Mouse (Mus musculus) gastrocnemius, adult 8-10 months (tissue): Measurements from ENCODE around the gene Nln. TPM values are rescaled to one million over a fixed set of nuclear protein-coding genes. Genes with fewer than 3 reads are reported as not detected.

ENCODE experiments used
- DNase-seq, 2 experiments: peaks; one replicate each; pipeline ENCODE4 v3.0.0; 2022; ENCODE audit warnings: low spot score in 2 of 2
- total RNA-seq, 4 experiments: library from RNA; stranded (reverse); gene quantifications; 2 replicates each; pipeline ENCODE4 v1.2.4; 2022

Nln gene
- total RNA-seq, 4 experiments from 2014 or later = 4.6 to 5.9 (median 5.1) TPM

DNA sequence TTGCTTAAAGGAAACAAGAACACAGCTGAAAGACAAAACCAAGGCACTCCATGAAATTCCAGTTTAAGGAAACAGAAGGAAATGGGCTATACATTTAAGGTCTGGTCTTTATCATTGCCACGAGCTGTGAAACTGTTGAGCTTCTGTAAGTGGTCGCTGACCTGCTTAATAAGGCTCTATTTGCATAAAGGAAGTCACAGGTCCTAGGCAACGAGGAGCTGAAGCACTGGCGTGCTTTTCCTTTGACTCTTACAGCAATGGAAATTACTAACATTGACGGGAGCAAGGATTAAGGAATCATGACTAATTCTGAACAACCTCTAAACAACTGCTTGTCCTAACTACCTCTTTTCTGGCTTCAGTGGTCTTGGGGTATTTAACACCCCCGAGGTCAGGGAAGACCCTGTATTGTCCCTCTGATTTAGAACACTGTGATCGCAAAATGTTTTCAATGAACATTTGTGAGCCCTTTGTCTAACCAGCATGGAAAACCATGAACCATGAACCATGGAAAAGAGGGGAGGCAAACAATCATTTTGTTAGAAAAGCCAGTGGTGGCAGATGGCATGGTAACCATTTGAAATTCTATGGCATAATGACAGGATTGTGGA, 90.8 kb downstream of the Nln start:
- DNase-seq = no peak

DNA sequence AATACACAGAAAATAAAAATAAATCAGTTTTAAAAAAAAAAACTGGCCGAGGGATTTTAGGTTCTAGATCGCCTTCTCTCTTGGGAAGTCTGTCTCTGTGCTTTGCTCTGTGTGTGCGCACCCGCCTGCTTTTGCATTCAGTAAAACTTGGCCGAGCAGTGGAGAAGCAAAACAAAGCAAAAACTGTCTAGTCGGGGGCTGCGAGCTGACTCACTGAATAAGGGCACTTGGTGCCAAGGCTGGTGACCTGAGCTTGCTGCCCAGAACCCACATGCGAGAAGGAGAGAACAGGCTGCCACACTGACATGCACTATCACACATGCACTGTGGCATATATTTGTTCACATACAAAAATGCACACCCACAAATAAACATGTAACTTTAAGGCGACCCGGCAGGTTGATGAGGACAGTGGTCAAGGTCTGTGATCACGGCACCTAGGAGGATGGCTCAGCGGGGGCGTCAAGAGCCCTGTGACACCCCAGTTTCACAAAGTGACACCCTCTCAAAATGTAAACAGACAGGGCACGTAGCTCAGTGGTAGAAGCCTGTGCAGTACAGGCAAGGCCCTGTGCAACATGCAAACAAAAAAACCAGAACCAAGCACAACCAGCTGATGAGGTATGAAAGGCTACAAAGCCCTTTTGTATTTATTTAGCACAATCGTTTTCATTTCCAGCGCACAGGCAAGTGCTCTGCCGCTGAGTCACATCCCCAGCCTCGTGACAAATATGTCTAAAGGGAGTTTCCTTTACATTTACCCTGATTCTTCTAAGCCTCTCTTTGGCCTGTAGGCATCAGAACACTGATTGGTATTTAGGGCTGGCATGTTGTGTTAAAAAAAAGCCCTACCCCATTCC, 93.9 kb downstream of the Nln start:
- DNase-seq = no peak

DNA sequence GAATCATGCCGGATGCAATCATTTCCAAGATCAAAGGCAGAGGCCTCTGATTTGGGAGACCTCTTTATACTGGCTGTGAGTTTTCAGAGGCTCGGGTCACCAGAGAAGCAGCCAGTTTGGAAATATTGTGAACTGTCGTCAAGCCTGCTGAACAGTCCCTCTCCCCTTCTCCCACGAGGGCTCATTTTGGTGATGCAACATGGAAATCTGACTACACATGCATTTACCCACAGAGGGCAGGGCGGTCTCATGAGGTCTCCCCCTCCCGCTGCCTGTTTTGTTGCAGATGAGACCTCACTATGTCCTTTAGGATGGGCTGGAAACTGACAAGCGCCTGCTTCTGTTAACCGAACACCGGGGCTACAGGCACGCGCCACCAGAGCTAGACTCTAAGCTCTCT, 95.4 kb downstream of the Nln start:
- DNase-seq = no peak

DNA sequence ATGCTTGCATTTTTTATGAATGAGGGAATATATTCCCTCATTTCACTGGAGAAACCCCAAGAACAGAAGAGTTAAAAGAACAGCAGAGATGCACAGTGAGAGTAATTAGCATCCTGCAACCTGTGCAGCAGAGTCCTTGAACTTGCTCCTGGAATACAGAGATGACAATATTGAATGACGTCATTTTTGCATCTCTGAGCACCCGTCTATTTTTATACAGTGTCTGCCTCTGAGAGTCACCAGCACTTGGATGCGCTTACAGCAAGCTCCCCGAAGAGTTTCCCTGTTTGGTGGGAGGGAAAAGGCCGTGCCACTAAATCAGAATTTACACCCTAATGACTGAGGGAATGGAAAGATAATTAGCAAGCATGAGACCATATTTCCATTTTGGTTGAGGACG, 96.0 kb downstream of the Nln start:
- no peak for DNase-seq

DNA sequence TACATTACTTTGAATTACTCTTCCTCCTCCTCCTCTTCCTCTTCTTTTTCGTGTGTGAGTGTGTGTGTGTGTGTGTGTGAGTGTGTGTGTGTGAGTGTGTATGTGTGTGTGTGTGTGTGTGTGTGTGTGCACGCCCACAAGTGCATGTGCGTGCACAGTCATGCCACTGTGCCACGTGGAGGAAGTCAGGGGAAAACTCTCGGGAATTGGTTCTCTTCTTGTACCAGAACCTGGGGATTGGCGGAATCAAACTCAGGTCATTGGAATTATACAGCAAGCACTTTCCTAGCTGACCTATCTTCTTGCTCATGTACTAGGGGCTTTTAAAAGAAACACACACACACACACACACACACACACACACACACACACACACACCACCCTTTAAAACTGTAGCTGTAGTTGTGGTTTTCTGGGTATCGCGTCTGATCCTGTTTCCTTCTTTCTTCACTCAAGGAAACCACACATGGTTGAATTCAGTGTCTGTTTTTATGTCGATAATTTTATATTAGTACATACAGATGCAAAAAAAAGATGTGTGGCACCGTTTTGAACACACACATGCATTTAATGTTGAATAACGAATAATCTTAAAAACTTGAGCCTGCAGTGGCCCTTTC, 97.1 kb downstream of the Nln start:
- DNase-seq = no peak

DNA sequence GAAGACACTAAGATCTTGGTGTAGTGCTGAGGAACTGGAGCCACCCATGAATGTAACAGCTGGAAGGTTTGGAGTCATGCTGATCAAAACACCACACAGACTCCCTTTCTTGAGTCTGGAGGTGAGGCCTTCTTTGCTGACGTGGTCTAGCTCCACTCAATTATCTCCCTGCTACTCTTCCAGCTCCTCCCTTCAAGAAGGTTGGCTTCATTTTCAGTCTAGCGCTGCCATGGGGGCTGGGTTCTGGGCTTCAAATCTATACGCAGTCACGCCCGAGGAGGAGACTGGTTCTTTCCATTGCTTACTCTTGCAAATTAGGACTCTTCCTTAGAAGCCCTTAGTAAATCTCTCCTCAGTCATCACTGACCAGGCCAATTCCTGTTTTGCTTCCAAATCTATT, 98.1 kb downstream of the Nln start:
- DNase-seq = no peak

DNA sequence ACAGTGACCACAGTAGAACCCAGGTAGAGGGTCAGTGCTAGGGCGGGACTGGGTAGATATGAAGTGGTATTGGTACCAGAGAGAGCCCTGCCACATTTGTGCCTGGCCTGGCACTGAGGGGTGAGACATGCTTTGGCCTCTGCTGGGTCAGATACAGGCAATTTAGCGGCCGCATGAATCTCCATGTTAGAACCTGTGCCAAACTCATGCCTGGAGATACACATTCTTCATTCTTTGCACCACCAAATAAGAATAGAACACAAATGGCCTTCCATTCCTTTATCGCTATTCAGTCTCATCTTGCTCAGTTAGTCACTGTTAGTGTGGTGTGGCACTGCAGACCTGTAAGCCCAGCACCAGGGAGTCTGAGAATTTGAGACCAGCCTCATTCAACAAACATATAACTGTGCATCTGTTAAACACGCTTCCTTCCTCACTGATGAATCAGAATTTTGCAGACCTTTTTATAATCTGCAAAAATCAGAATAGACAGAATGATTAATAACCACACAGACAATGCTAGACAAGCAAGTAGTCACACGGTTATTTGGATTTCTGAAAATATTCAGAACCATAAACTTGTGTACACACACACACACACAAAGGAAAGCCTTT, 104.1 kb downstream of the Nln start:
- DNase-seq = no peak

DNA sequence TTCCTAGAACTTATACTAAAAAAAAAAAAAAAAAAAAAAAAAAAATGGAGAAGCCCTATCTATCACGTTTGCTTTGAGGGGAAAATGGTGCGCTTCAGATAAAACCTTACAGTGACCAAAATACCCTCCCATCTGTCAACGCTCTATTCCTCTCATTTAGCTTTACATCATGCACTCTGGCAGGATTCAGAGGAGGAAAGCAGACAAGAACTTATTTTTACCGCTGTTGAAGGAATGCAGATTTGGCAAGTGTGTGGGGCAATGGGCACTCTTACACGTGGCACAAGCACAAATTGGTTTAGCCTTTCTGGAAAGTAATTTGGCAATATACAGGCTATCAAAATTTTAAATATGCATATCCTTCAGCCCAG, 115.3 kb downstream of the Nln start:
- no peak for DNase-seq

DNA sequence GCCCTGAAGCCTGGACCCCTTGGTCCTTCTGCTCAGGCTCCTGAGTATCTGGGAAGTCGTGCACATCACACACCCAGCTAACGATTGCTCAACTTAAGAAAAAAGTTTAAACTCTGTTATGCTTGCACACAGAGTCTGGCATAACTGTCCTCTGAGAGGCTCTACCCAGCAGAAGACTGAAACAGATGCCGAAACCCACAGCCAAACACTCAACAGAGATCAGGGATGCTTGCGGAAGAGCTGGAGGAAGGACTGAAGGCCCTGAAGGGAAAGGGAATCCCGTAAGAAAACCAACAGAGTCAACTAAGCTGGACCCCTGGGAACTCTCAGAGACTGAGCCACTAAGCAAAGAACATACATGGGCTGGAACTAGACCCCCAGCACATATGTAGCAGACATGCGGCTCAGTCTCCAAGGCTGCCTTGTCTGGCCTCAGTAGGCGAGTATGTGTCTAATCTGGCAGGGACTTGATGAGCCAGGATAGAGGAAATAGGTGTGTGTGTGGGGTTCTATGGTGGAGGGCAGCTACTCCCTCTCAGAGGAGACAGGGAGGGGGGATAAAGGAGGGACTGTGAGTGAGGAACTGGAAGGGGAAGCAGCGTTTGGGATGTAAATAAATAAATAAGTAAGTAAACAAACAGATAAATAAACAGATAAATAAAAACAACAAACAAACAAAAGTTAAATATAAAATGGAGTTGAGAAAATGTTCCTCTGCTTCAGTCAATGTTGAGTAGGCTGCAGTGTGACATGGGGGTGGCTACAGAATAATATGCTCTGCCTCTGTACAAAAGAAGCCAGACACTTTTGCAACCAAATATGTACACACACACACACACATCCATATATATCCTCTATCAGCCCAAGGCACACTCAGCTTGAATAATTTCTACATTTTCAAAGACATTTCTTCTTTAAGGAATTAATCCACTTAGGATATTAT, 116.0 kb downstream of the Nln start:
- no peak for DNase-seq

DNA sequence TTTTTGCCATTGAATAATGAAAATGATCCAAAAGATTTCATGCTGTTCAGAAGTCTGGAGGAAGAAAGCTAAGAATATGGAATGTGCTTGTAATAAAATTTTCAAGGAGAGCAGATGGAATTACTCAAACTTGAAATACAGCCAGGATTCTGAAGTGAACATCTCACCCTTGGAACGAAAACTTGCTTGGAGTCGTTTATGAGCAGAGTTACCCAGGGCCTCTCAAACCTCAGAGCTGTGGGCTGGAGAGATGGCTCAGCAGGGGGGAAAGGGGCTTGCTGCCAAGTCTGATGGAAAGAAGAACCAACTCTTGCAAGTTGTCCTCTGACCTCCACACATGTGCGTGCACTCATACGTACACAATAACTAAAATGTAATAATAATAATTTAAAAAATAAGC, 122.8 kb downstream of the Nln start:
- no peak for DNase-seq

DNA sequence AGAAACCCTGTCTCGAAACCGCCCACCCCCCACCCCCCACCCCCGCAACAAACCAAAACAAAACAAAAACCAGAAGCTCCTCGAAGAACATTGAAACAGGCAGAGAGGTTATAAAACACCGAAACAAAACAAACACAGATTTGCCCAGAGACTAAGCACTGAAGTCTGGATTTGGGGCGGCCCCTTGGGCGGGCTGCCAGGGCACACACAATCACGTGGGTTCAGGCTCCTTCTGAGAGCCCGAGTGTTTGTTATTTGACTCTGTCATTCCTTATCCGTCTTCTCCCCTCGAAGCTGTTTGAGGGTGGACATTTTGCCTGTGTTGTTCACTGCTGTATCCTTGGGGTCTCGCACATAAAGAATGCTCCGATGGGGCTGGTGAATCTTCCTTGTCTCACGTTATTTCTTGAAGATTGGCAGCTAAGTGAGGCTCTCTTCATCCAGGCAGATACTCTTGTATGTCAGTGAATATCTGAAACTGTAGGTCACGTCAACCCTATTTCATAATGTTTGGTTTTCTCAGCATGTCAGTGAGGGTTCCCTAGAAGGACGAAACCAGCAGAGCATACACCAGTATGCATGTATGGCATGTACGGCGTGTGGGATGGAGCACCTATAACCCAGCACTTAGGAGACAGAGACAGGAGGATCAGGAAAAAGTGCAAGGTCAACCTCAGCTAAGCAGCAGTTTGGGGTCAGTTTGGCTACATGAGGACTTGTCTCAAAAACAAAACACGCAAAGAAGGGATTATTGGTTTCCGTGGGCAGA, 123.7 kb downstream of the Nln start:
- no peak for DNase-seq

DNA sequence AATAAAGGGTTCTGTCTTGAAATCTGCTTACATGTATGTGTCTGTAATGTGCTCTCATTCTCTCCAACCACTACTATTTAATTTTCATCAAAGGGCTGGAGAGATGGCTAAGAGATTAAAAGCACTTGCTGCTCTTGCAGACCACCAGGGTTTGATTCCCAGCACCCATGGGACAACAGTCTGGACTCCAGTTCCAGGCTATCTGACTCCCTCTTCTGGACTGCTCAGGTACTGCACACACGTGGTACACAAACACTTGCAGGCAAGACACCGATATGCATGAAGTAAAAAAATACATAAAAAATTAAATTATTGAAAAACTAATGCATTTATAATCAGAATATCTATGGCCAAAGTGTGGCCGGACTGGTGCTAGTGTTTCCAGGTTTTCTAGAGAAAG, 127.0 kb downstream of the Nln start:
- DNase-seq = no peak

DNA sequence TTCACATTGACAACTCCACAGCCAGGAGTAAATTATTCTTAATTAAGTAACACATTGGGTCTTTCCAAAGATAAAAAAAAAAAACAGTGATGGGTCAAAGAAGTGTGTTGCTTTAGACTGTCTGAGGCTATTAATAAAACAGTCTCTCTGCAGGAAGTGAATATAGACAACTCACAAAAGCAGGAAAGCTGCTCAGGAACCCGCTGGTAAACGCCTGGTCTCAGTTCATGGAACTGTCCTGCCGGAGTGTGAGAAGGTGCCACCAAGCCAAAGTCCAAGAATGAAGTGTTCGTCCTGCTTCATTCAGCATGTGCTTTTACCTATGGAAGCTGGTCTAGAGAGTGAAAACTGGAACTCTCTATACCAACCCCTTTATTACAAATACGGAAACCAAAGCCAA, 129.0 kb downstream of the Nln start:
- no peak for DNase-seq

DNA sequence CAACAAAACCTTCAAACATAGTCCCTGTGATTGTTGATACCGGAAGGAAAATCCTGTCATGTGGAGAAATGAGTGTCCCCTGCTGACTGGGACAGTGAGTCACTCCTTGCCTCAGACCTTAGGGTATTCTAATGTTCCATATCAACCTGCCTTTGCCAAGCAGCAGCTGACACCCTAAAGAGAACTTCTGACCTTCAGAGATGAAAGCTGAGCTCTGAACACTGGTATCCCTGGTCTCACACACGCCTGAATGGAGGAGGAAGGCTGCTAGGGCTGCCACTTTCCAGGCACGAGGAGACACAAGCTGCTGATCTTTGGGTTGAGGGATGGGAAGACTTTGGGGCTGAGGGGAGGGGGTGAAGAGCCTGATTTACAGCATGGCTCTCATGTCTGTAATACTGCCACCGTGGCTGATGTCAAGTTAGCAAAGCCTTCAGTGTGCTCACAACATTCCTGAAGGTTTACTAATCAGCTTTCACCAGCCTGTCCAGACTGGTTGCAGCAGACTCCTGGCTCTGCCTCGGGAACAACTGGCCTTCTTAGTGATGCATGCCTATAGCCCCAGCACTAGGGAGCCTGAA, 131.0 kb downstream of the Nln start:
- peak; percentile 56 to 67 for DNase-seq

DNA sequence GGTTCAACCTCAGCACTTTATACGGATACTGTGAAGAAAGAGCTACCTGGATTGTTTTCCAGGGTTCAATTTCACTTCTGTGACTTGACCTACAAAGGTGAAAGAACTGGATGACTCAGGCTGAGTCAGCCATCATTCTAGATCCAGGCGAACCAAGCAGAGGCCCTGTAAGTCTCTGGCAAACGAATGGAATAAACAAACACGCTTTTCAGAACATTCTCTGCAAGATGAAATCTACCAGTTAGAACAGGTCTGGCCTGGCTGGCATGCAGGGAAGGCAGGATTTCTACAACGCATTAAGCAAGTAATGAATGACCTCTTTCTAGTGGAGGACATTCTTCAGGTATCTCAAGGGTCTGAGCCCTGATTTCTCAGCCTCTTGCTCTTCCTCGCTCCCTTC, 131.6 kb downstream of the Nln start:
- no peak for DNase-seq

DNA sequence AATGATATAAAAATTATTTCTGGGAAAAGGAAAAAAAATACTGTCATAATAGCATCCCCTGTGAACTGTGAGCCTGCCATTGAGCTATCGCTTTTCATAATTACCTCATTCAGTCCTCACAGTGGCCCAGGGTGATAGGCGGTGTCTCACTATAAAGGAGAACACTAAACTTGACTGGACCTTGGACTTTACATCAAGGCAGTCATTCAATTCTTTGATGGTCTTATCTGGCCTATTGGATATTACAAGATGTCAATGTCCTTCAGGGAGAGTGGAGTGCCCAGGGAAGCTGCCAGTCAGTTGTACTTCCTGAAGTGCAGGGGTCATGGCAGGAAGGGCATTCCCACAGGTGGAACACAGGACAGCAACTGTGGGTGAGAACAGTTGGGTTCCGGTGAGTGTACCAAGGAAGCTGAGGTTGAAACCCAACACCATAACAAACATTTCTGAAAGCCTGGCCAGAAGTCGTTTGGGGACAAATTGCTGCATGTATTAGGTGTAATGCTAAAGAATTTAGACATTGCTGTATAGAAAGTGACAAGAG, 133.2 kb downstream of the Nln start:
- DNase-seq = no peak

DNA sequence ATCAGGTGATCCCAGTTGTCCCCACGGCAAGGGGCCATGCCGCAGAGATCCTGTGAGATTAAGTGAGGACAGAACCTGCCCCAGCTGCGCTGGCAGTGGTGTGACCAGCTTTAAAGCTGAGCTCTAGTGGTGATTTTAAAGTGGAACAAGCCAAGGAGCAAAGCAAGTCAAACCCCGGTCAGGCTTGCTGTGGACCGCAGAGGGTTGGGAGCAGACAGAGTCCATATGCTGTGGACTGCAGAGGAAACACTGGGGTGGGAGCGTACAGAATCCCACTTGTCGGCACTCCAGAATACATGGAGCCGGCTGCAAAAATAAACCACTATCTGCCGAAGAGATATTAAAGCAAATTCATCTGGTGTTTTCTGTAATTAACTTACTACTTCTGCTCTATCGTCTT, 134.3 kb downstream of the Nln start:
- DNase-seq = no peak

DNA sequence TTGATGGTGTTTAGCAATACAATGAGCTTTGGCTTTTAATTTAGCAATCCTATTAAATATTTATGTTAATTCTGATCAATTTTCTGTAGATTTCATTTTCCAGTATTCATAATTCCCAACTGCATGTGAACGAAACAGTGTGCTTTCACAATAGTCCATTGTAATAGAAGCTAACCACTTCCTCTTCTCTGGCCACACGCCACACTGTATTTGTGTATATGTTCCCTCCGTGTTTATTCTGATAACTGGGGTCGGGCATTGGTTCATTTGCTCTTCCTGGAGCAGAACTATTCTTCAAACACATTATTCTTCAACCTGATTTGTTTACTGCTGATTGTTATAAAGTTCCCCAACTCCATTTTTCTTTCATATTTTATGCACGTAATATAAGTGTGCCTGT, 135.4 kb downstream of the Nln start:
- no peak for DNase-seq
